Mouse (Mus musculus) CD4-positive helper T cell, adult 2 months (primary cell): ENCODE data around the gene Trappc3.
A peak's percentile ranks its signal among the peaks of the same experiment; 100 is the strongest.

Experiments
- DNase-seq: peaks from one replicate; pipeline ENCODE4 v3.0.0-alpha.2; 2012; ENCODE audit warnings: low read depth, missing footprints, low spot score

Gene Trappc3

GRCm38 (mm10) chr4:126310344-126310743 is 48.2 kb downstream of the Trappc3 start:
- no peak for DNase-seq

- DNase-seq, result no peak
Measured at GRCm38 (mm10) chr4:126311566-126312200, 49.6 kb downstream of the Trappc3 start.

- no peak for DNase-seq
Measured at GRCm38 (mm10) chr4:126313202-126313601, 51.1 kb downstream of the Trappc3 start.

- no peak for DNase-seq
Measured at GRCm38 (mm10) chr4:126314393-126314792, 52.3 kb downstream of the Trappc3 start.

GRCm38 (mm10) chr4:126315931-126316330 is 53.8 kb downstream of the Trappc3 start:
- no peak for DNase-seq

- no peak for DNase-seq
Measured at GRCm38 (mm10) chr4:126316443-126317040, 54.4 kb downstream of the Trappc3 start.

GRCm38 (mm10) chr4:126319806-126320205 is 57.7 kb downstream of the Trappc3 start:
- no peak for DNase-seq

- DNase-seq, result peak; percentile 97
Measured at GRCm38 (mm10) chr4:126321111-126321853, 59.2 kb downstream of the Trappc3 start, which contains the start of gene Adprhl2. Adprhl2 (minus strand) TSS chr4:126321703.

- DNase-seq, result no peak
Measured at GRCm38 (mm10) chr4:126321854-126322511, 59.9 kb downstream of the Trappc3 start.

GRCm38 (mm10) chr4:126322646-126323045 is 60.5 kb downstream of the Trappc3 start:
- no peak for DNase-seq

- no peak for DNase-seq
Measured at GRCm38 (mm10) chr4:126324861-126325260, 62.7 kb downstream of the Trappc3 start.

- DNase-seq, result no peak
Measured at GRCm38 (mm10) chr4:126325281-126325861, 63.2 kb downstream of the Trappc3 start, which contains the start of gene Tekt2. Tekt2 (minus strand) TSS chr4:126325688.
